Mouse (Mus musculus): Measurements from ENCODE around the gene Rnase1. TPM values are rescaled to one million over a fixed set of nuclear protein-coding genes. Genes with fewer than 3 reads are reported as not detected.
"Not testable (repeated sequence)": the region's sequence is repeated elsewhere in the genome, so short reads cannot be mapped to it uniquely, and the experiment has no call there.

Gene Rnase1
- polyA plus RNA-seq (2012; fragmentation: generic; extraction: Trizol) = 0.17 TPM

DNA sequence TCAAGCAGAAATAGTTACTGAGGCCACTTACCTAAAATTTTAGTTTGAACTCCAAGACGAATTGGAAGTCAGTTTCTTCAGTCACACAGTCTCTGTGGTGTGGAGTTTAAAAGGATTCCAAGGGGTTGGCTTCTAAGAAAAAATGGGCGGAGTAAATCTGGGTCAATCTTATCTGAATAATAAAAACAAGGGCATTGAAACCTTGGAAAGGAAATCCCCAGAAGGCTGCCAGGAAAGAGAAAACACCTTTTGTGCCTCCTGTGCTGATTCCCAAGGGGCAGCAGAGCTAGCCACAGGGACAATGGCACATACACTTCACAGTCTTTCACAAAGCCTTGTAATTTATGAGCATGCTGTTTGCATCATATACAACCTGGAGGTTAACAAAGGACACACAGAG lies at the start of gene Rnase1:
Gene Rnase1 (minus strand): TSS at position 101 of the 400 bp plus-strand sequence.
- Histone ChIP-seq H3K27me3 (ENCODE audit: control insufficient read depth, insufficient read depth, insufficient read length) (no peaks in the 10 kb centered on the region), H3K36me3 (ENCODE audit: control insufficient read depth, insufficient read depth) (no peaks in the 10 kb centered on the region), H3ac (ENCODE audit: control insufficient read depth, insufficient read length) (no peak within 1 kb of the TSS), H3K4me2 (ENCODE audit: low read depth) (no peak within 1 kb of the TSS), H3K4me3 (no peak within 1 kb of the TSS), H3K79me2 (ENCODE audit: control insufficient read depth, insufficient read depth) (no peaks in the 10 kb centered on the region)
- TF ChIP-seq POLR2A (IDR thresholded peaks at IDR 0.05; ENCODE audit: insufficient read length, low read depth) = no peak
- TF ChIP-seq REST (IDR thresholded peaks at IDR 0.05; ENCODE audit: insufficient read depth, insufficient read length) = no peak
- TF ChIP-seq CEBPB (IDR thresholded peaks at IDR 0.05; ENCODE audit: insufficient read depth, poor library complexity, severe bottlenecking) = no peak
- no peak for TF ChIP-seq POLR2AphosphoS2 (IDR thresholded peaks at IDR 0.05; ENCODE audit: insufficient read length, low read depth)
- no peak for TF ChIP-seq E2F4 (IDR thresholded peaks at IDR 0.05; ENCODE audit: insufficient read depth)
- TF ChIP-seq MYOG (IDR thresholded peaks at IDR 0.05; ENCODE audit: control insufficient read depth in 1 of 3, insufficient read depth in 1 of 3, insufficient read length in 2 of 3, low read depth in 2 of 3) = no peak
- no peak for TF ChIP-seq TCF12 (IDR thresholded peaks at IDR 0.05; ENCODE audit: insufficient read depth, poor library complexity, severe bottlenecking)
- TF ChIP-seq MYOD1 (IDR thresholded peaks at IDR 0.05; ENCODE audit: control insufficient read depth in 1 of 3, insufficient read length in 2 of 3, low read depth in 2 of 3) = no peak
- no peak for TF ChIP-seq USF1 (IDR thresholded peaks at IDR 0.05; ENCODE audit: low read depth)
- TF ChIP-seq TCF3 (IDR thresholded peaks at IDR 0.05; ENCODE audit: insufficient read length, low read depth) = no peak
- no peak for TF ChIP-seq MAX (IDR thresholded peaks at IDR 0.05; ENCODE audit: low read depth)
- no peak for TF ChIP-seq SRF (IDR thresholded peaks at IDR 0.05; ENCODE audit: control insufficient read depth, insufficient read length, low read depth)

DNA sequence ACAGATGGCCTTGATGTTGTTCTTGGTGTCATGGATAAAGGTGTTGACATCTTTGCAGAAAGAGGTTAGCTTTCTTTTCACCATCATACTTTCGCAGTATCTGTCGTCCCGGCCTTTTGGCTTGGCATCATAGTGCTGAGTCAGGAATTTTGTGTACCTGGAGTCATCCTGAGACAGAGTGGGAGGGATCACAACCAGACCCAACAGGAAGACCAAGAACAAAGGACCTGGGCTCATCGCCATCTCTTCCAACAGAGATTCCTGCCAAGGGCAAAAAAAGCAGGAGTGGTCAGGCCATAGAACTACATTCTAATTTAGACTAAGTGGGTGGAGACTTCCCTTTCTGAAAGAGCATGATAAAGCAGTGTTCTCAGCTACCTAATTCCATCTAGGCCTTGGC lies 49.1 kb upstream of the Rnase1 start:
- no peaks in the 10 kb centered on the region for H3K36me3 ChIP-seq (ENCODE audit: control insufficient read depth, insufficient read depth)
- H3K27me3 ChIP-seq (ENCODE audit: control insufficient read depth, insufficient read depth, insufficient read length) = no peaks in the 10 kb centered on the region
- TF ChIP-seq USF1 (IDR thresholded peaks at IDR 0.05; ENCODE audit: low read depth) = no peak
- TF ChIP-seq MYOG (IDR thresholded peaks at IDR 0.05; ENCODE audit: control insufficient read depth in 1 of 3, insufficient read depth in 1 of 3, insufficient read length in 2 of 3, low read depth in 2 of 3) = no peak
- no peak for TF ChIP-seq TCF12 (IDR thresholded peaks at IDR 0.05; ENCODE audit: insufficient read depth, poor library complexity, severe bottlenecking)
- no peak for TF ChIP-seq MYOD1 (IDR thresholded peaks at IDR 0.05; ENCODE audit: control insufficient read depth in 1 of 3, insufficient read length in 2 of 3, low read depth in 2 of 3)
- no peak for TF ChIP-seq TCF3 (IDR thresholded peaks at IDR 0.05; ENCODE audit: insufficient read length, low read depth)
- TF ChIP-seq MAX (IDR thresholded peaks at IDR 0.05; ENCODE audit: low read depth) = no peak
- no peak for TF ChIP-seq CEBPB (IDR thresholded peaks at IDR 0.05; ENCODE audit: insufficient read depth, poor library complexity, severe bottlenecking)
- TF ChIP-seq REST (IDR thresholded peaks at IDR 0.05; ENCODE audit: insufficient read depth, insufficient read length) = no peak
- no peak for TF ChIP-seq POLR2AphosphoS2 (IDR thresholded peaks at IDR 0.05; ENCODE audit: insufficient read length, low read depth)
- no peak for TF ChIP-seq E2F4 (IDR thresholded peaks at IDR 0.05; ENCODE audit: insufficient read depth)
- TF ChIP-seq SRF (IDR thresholded peaks at IDR 0.05; ENCODE audit: control insufficient read depth, insufficient read length, low read depth) = no peak
- no peak for TF ChIP-seq POLR2A (IDR thresholded peaks at IDR 0.05; ENCODE audit: insufficient read length, low read depth)
- no peak overlapping the region for H3ac ChIP-seq (ENCODE audit: control insufficient read depth, insufficient read length)
- no peak overlapping the region for H3K4me3 ChIP-seq
- H3K79me2 ChIP-seq (ENCODE audit: control insufficient read depth, insufficient read depth) = no peaks in the 10 kb centered on the region
- no peak overlapping the region for H3K4me2 ChIP-seq (ENCODE audit: low read depth)

DNA sequence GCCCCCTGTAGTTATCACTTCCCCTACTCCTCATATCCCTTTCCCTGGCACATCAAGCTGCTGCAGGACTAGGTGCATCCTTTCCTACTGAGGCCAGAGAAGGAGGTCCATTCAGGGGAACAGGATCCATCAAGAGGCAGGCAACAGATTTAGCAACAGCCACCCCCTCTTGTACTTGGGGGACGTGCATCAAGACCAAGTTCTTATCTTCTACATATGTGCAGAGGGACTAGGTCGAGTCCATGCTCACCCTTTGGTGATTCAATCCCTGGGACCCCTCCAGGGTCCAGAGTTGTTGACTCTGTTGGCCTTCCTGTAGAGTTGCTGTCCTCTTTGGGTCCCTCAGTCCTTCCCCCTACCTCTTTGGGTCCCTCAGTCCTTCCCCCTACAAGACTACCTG lies 34.5 kb upstream of the Rnase1 start:
- H3K79me2 ChIP-seq (ENCODE audit: control insufficient read depth, insufficient read depth); H3K27me3 ChIP-seq (ENCODE audit: control insufficient read depth, insufficient read depth, insufficient read length); H3K4me3 ChIP-seq; H3K4me2 ChIP-seq (ENCODE audit: low read depth); H3ac ChIP-seq (ENCODE audit: control insufficient read depth, insufficient read length); H3K36me3 ChIP-seq (ENCODE audit: control insufficient read depth, insufficient read depth): not testable (repeated sequence)

DNA sequence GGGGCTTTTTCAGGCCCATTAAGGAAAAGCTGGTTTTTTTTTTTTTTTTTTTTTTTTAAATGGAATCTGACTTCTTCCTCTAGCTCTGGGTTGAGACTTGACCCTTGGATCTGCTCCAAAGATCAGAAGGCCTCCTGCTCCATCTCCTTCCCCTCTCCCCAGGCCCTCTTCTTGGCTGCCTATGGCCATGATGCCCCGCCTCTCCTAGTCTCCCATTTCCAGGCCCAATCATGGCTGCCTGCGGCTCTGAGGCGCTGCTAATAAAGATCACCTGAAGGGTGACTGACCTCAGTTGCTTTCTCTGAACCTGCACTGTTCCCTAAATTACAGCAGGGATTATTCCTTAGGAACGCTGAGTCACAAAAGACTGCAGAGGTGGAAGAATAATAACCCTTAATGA lies 27.3 kb upstream of the Rnase1 start:
- no peaks in the 10 kb centered on the region for H3K27me3 ChIP-seq (ENCODE audit: control insufficient read depth, insufficient read depth, insufficient read length)
- H3ac ChIP-seq (ENCODE audit: control insufficient read depth, insufficient read length) = no peak overlapping the region
- no peak overlapping the region for H3K4me2 ChIP-seq (ENCODE audit: low read depth)
- no peak for TF ChIP-seq MAX (IDR thresholded peaks at IDR 0.05; ENCODE audit: low read depth)
- TF ChIP-seq USF1 (IDR thresholded peaks at IDR 0.05; ENCODE audit: low read depth) = no peak
- no peak for TF ChIP-seq POLR2A (IDR thresholded peaks at IDR 0.05; ENCODE audit: insufficient read length, low read depth)
- no peak for TF ChIP-seq MYOD1 (IDR thresholded peaks at IDR 0.05; ENCODE audit: control insufficient read depth in 1 of 3, insufficient read length in 2 of 3, low read depth in 2 of 3)
- no peak for TF ChIP-seq TCF3 (IDR thresholded peaks at IDR 0.05; ENCODE audit: insufficient read length, low read depth)
- no peak for TF ChIP-seq CEBPB (IDR thresholded peaks at IDR 0.05; ENCODE audit: insufficient read depth, poor library complexity, severe bottlenecking)
- TF ChIP-seq E2F4 (IDR thresholded peaks at IDR 0.05; ENCODE audit: insufficient read depth) = no peak
- TF ChIP-seq POLR2AphosphoS2 (IDR thresholded peaks at IDR 0.05; ENCODE audit: insufficient read length, low read depth) = no peak
- H3K79me2 ChIP-seq (ENCODE audit: control insufficient read depth, insufficient read depth) = no peaks in the 10 kb centered on the region
- H3K36me3 ChIP-seq (ENCODE audit: control insufficient read depth, insufficient read depth) = no peaks in the 10 kb centered on the region
- H3K4me3 ChIP-seq = no peak overlapping the region

DNA sequence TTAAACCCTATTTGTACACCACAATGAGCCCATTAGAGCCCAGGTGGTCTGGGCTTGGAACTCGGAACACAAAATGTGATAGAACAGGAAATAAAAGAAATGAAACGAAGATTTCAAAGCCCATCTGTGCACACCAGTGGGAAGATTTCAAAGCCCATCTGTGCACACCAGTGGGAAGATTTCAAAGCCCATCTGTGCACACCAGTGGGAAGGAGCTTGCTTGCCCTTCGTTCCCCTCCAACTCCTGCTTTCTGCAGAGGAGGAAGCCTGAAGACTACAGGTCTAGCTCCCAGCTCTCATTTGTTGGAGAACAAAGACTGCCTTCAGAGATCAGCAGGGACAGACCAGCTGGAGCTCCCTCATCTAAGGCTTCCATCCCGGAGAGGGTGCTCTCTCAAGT lies 26.4 kb upstream of the Rnase1 start:
- not testable (repeated sequence) for H3K4me3 ChIP-seq; H3K27me3 ChIP-seq (ENCODE audit: control insufficient read depth, insufficient read depth, insufficient read length); H3K36me3 ChIP-seq (ENCODE audit: control insufficient read depth, insufficient read depth); H3K79me2 ChIP-seq (ENCODE audit: control insufficient read depth, insufficient read depth); H3ac ChIP-seq (ENCODE audit: control insufficient read depth, insufficient read length); H3K4me2 ChIP-seq (ENCODE audit: low read depth)

DNA sequence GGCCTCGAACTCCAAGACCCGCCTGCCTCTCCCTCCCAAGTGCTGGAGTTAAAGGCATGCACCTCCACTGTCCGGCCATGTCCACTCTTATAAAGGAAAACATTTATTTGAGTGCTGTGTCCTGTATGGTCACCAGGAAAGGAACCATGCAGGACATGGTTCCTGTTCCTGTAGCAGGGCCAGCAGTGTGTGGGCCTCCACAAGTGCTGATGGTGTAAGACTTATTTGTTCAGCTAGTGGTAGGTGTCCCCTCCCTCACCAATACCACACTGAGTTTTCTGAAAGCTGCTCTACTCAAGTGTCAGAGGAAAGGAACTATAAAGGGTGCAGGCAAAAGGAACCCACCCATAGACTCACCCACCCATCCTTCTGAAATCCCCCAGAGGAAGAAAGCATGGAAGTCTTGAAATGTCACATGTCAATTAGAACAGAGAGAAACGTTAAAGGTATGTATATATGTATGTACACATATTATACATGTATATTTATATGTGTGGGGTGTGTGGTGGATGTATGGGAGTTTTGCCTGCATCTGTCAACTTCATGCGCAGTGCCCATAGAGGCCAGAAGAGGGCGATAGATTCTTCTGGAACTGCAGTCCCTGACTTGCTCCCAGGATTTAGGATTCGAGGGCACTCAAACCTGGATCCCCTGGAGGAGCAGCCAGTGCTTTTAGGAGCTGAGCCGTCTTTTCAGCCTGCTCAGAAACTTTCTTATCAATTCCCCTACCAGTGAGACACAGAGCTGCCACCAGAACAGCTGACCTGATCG lies 25.7 kb upstream of the Rnase1 start:
- not testable (repeated sequence) for H3K79me2 ChIP-seq (ENCODE audit: control insufficient read depth, insufficient read depth); H3K4me2 ChIP-seq (ENCODE audit: low read depth); H3K27me3 ChIP-seq (ENCODE audit: control insufficient read depth, insufficient read depth, insufficient read length); H3K4me3 ChIP-seq; H3ac ChIP-seq (ENCODE audit: control insufficient read depth, insufficient read length); H3K36me3 ChIP-seq (ENCODE audit: control insufficient read depth, insufficient read depth)

All from myocyte (in vitro differentiated cells).